Mouse (Mus musculus) spleen, embryonic (tissue): ENCODE data around the gene Dbi.

Experiments
- CTCF ChIA-PET: fragments of 350-600 bp; sonication (Branson Sonifier 250); formaldehyde crosslinking; loops from one replicate; lab custom pipeline; 2022; lab: Charles Lee

Dbi gene

GRCm38 (mm10) chr1:120086644-120087043, 34.2 kb downstream of the Dbi start:
- CTCF ChIA-PET = no interaction called here

- CTCF ChIA-PET = interaction anchor here (0.9 kb wide), 1 partner anchor 9 kb away, joined by 5 read pairs; no protein-coding TSS in a partner anchor
Measured at GRCm38 (mm10) chr1:120085696-120086095, 35.2 kb downstream of the Dbi start.

DNA sequence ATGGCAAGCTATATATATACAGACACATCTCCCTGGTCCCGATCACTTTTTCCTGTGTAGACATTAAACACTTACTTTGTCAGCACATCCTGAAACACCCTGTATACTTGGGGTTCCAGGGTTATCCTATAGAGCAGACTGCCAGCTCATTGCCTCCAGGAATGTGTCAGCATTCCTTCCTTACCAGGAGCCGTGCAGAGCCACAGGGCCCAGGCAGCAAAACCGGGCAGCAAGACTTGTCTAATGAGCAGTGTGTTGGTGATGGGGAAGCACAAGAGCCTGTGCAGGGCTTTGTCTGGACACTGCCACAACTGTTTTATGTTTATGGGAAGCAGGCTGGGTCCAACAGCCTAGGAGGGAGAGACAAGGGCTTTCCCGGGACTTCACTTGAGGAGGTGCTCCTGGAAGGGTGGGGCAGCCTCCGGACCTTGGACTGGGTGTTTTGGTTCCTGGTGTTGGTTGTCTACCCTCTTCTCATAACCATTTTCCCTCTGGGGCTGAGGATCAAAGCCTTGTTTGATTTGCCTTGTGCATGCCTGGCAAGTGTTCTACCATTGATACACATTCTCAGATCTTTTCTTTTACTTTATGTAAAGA, 36.9 kb downstream of the Dbi start:
- CTCF ChIA-PET = no interaction called here

GRCm38 (mm10) chr1:120082957-120083585, 37.8 kb downstream of the Dbi start:
- CTCF ChIA-PET = no interaction called here

- CTCF ChIA-PET = no interaction called here
Measured at GRCm38 (mm10) chr1:120080632-120081031, 40.2 kb downstream of the Dbi start.

DNA sequence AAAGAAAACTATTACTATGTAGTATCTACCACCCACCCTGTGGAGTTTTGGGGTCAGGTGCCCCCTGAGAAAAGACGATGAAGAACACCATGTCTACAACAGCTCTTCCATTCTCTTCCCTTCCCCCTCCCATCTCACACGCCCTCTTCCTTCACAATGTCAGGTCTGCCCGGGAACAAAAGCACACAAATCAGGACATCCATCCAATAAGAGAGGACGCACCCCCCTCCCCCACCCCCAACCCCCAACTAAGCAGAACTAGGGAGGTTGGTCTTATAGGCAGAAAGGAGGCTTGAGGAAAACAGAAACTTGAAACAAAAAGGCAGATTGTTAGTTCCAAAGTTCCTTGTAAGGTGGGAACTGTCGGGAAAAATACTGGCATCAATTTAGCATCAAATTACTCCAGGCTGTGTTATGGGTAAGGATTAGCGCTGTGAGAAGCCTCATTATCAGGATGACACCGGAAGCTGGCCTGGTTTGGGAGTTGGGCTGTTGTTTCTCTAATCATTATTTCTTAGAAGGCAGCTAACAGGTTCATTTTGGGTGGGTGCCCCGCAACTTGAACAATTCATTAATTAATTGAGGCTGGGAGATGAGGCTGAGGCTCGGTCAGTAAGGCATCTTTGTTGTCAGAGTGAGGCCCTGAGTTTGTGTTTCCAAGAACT, 43.0 kb downstream of the Dbi start:
- CTCF ChIA-PET = no interaction called here

- CTCF ChIA-PET = no interaction called here
Measured at GRCm38 (mm10) chr1:120075507-120075906, 45.4 kb downstream of the Dbi start.

- CTCF ChIA-PET = no interaction called here
Measured at GRCm38 (mm10) chr1:120074931-120075330, 45.9 kb downstream of the Dbi start.

- CTCF ChIA-PET = interaction anchor here (0.6 kb wide), 1 partner anchor 23 kb away, joined by 3 read pairs; no protein-coding TSS in a partner anchor
Measured at GRCm38 (mm10) chr1:120074307-120074702, 46.6 kb downstream of the Dbi start.

- CTCF ChIA-PET = interaction anchor here (0.6 kb wide), 1 partner anchor 23 kb away, joined by 3 read pairs; no protein-coding TSS in a partner anchor
Measured at GRCm38 (mm10) chr1:120073519-120074306, 47.2 kb downstream of the Dbi start, which contains the start of gene Tmem37. Gene Tmem37 (minus strand): TSS chr1:120074074.

- CTCF ChIA-PET = no interaction called here
Measured at GRCm38 (mm10) chr1:120072900-120073299, 48.0 kb downstream of the Dbi start.

GRCm38 (mm10) chr1:120071133-120071532, 49.7 kb downstream of the Dbi start:
- CTCF ChIA-PET = no interaction called here

GRCm38 (mm10) chr1:120070168-120070567, 50.7 kb downstream of the Dbi start:
- CTCF ChIA-PET = no interaction called here

DNA sequence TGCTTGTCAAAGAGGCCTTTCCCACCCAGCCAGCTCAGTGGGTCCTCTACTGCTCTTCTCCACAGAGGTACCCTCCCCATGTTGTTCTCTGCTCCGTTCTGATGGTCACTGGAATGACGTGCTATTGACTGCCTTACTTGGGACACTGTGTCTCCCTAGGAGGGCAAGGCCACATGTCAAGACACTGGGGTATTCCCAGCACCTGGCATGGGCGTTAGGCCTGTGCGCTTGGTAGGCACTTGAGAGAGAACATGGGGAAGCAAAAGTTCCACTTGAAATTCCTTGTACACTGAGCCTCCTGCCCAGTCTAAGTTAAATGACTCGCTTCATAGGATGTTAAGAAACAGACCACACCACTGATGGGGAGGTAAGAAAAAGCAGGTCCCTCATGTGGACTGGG, 51.8 kb downstream of the Dbi start:
- CTCF ChIA-PET = no interaction called here

DNA sequence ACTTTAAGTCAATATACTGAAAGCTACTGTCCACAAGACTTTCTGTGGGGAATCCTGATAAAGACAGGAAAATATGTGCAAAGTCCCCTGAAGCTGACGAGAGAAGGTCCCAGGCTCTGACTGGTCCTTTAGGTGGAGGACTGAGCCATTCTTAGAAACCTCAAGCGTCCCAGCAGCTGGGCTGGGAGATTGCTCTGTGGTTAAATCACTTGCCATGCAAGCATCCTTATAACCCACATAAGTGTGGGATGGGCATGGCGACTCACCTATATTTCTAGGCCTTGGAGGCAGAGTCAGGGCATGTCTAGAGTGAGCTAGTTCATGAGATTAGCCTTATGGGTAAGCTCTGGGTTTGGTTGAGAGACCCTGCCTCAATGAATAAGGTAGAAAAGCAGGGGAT, 54.3 kb downstream of the Dbi start:
- CTCF ChIA-PET = no interaction called here

DNA sequence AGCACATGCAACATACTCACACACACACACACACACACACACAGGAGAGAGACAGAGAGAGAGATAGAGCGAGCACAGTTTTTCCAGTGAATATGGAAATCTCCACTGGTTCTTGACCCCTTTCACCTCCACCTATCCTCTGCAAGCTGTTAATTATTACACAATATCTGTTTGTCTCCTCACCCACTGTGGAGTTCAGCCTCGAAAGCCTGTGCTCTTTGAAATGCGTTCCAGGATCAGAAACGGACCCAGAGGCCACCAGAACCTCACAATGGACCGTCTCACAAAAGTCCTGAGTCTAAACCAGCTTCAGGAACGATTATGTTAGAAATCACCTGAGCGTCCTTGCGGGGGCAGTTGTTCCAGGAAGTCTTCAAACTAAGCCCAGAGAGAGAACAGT, 54.7 kb downstream of the Dbi start:
- CTCF ChIA-PET = no interaction called here

DNA sequence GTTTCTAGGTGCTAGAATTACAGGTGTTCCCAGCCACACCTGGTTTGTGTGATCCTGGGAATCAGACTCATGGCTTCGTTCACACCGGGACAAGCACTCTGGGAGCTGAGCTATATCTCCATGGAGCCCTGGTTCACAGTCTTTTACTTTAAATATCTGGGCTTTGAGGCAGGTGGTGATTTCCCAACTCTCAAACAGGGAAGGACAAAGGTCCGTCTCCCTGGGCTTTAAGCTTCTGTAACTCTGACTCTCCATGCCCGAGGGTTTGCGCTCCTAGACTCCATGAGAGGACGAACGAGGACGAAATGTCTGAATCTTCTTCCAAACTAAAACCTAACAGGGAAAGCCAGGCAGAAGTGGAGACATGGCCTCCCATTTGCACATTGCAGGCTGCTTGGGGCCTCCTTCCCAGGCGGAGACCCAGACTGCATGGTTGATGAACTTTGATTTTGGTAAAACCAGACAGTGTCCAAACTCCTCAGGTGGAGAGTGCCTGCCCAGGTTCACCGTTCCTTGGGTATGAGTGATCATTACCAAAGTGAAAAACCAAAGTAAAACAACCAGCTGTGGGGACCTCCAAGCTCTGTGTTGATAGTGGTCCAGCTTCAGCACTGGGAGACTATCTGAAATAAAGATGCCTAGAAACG, 56.7 kb downstream of the Dbi start:
- CTCF ChIA-PET = no interaction called here
